Mouse (Mus musculus): Measurements from ENCODE around the gene Nup107.

GRCm38 (mm10) chr10:117730140-117730539 is 62.4 kb downstream of the Nup107 start:
- TF ChIP-seq CTCF (IDR thresholded peaks at IDR 0.05; ENCODE audit: extremely low read depth, insufficient read depth, low read length) (no peak), POLR2A (IDR thresholded peaks at IDR 0.05; ENCODE audit: extremely low read depth, insufficient read depth, low read length) (no peak)

Data from cortical plate, adult 2 months (tissue).